In genomic region chr15:61753802-61754201, GRCm38 (mm10) we compare ENCODE assay signal across 24 mouse cellular contexts.
DNase-seq lines count a peak whose midpoint lies in the region; ATAC-seq and TF ChIP-seq lines count a peak whose summit lies in the region.
"Had no signal": no experiment of that assay in that cellular context is flagged by ENCODE, and none has a peak within 500 bp of the region (broad histone marks: within the 10 kb centered on the region; RNA-seq: fewer than 3 reads in every experiment).

No protein-coding gene starts in this region.

- no peaks in the 10 kb centered on the region for H3K36me3 ChIP-seq in heart, adult 2 months (ENCODE audit: control insufficient read depth, insufficient read depth, low read length)
- no peaks in the 10 kb centered on the region for H3K36me3 ChIP-seq in heart, embryonic 12.5 days
- H3K36me3 ChIP-seq: forebrain, embryonic 15.5 days; hindbrain, embryonic 10.5 days; limb, embryonic 12.5 days; midbrain, embryonic 13.5 days; neural tube, embryonic 15.5 days had no signal

- H3K9me3 ChIP-seq in heart, embryonic 12.5 days (replicated peaks), result no peaks in the 10 kb centered on the region
- H3K9me3 ChIP-seq: forebrain, embryonic 15.5 days; hindbrain, embryonic 10.5 days; limb, embryonic 12.5 days; midbrain, embryonic 13.5 days; neural tube, embryonic 15.5 days had no signal

- no peak for TF ChIP-seq POLR2A in heart, adult 2 months (IDR thresholded peaks at IDR 0.05; ENCODE audit: insufficient read depth, low read depth, low read length)

- peak; percentile 4 for DNase-seq in adrenal gland, postnatal 10 days
- no peak for DNase-seq in adrenal gland, adult 8-10 months
- peak in 1 of 2 experiments; percentile 22 for DNase-seq in heart, adult 2 months
- peak; percentile 5 for DNase-seq in testis, postnatal 14 days (ENCODE audit: low spot score)
- no peak for DNase-seq in testis, postnatal 10 days (ENCODE audit: low spot score)
- DNase-seq in telencephalon, adult 2 months (ENCODE audit: low read depth, low spot score), result peak; percentile 28
- no peak for DNase-seq in gastrocnemius, postnatal 36 days
- DNase-seq: cerebellum, adult 11-12 months; cerebellum, postnatal 36 days; gastrocnemius, postnatal 14 days; kidney, adult 18-20 months; kidney, postnatal 10 days; lung, postnatal 14 days; right cerebral cortex, postnatal 4 days; thymus, adult 2 months had no signal

- no peak overlapping the region for H3K4me3 ChIP-seq in heart, adult 2 months
- no peak overlapping the region for H3K4me3 ChIP-seq in heart, embryonic 12.5 days
- H3K4me3 ChIP-seq: forebrain, embryonic 15.5 days; hindbrain, embryonic 10.5 days; limb, embryonic 12.5 days; midbrain, embryonic 13.5 days; myocyte; neural tube, embryonic 15.5 days had no signal

- no peaks in the 10 kb centered on the region for H3K79me2 ChIP-seq in heart, adult 2 months (replicated peaks; ENCODE audit: control insufficient read depth, insufficient read depth, low read length)

- ATAC-seq in heart, embryonic 12.5 days (ENCODE audit: insufficient number of reproducible peaks, low FRiP score), result no peak
- ATAC-seq: forebrain, embryonic 15.5 days; midbrain, embryonic 13.5 days had no signal

- H3K9ac ChIP-seq in heart, adult 2 months (ENCODE audit: low read depth, low read length), result no peak overlapping the region
- no peak overlapping the region for H3K9ac ChIP-seq in heart, embryonic 12.5 days
- H3K9ac ChIP-seq: forebrain, embryonic 15.5 days; limb, embryonic 12.5 days; liver, embryonic 14.5 days; midbrain, embryonic 13.5 days; neural tube, embryonic 15.5 days had no signal

- H3K4me2 ChIP-seq in heart, embryonic 12.5 days, result no peak overlapping the region
- H3K4me2 ChIP-seq: forebrain, embryonic 15.5 days; limb, embryonic 12.5 days; midbrain, embryonic 13.5 days; neural tube, embryonic 15.5 days had no signal

- TF ChIP-seq EP300 in heart, adult 2 months (IDR thresholded peaks at IDR 0.05; ENCODE audit: insufficient read depth, low read depth, low read length), result 0 out of 2 replicates have a peak, but pooled peaks have one; percentile 11

- no peak overlapping the region for H3K27ac ChIP-seq in heart, adult 2 months
- H3K27ac ChIP-seq in heart, embryonic 12.5 days (ENCODE audit: poor library complexity, severe bottlenecking), result no peak overlapping the region; the same call in 1 of the 2 replicates
- H3K27ac ChIP-seq: forebrain, embryonic 15.5 days; hindbrain, embryonic 10.5 days; limb, embryonic 12.5 days; liver, embryonic 14.5 days; midbrain, embryonic 13.5 days; neural tube, embryonic 15.5 days had no signal

- H3K4me1 ChIP-seq in heart, adult 2 months (ENCODE audit: control insufficient read depth, insufficient read depth, low read length), result no peaks in the 10 kb centered on the region; the same call in 1 of the 2 replicates
- H3K4me1 ChIP-seq in heart, embryonic 12.5 days (replicated peaks), result peaks cover 5% of the 10 kb centered on the region; the same call in 1 of the 2 replicates
- H3K4me1 ChIP-seq: forebrain, embryonic 15.5 days; hindbrain, embryonic 10.5 days; limb, embryonic 12.5 days; midbrain, embryonic 13.5 days; neural tube, embryonic 15.5 days had no signal

- no peak for TF ChIP-seq CTCF in heart, adult 2 months (IDR thresholded peaks at IDR 0.05)

- intact Hi-C loops in heart, adult 2 months (cut with DNase I), result no loop called here
- intact Hi-C loops in gastrocnemius, postnatal 36 days (cut with DNase I), result no loop called here

- 55% methylated on average over 2 of the region's 2 CpGs for WGBS in heart, adult 2 months
- WGBS in heart, embryonic 12.5 days, result 60% methylated on average over 2 of the region's 2 CpGs

- H3K27me3 ChIP-seq in heart, adult 2 months (ENCODE audit: control insufficient read depth, insufficient read depth, low read length), result no peaks in the 10 kb centered on the region
- H3K27me3 ChIP-seq in heart, embryonic 12.5 days (replicated peaks), result no peaks in the 10 kb centered on the region
- H3K27me3 ChIP-seq: CH12.LX; forebrain, embryonic 15.5 days; limb, embryonic 12.5 days; midbrain, embryonic 13.5 days; neural tube, embryonic 15.5 days had no signal

Comparison
In these comparisons a context has a peak if more than half of its experiments do, and no peak if none do; other contexts are left out.
1. DNase-seq: peak in adrenal gland, postnatal 10 days (single experiment), testis, postnatal 14 days (single experiment) and telencephalon, adult 2 months (single experiment); none in adrenal gland, adult 8-10 months (single experiment), testis, postnatal 10 days (single experiment) and gastrocnemius, postnatal 36 days (0 of 2).